Mouse (Mus musculus): Measurements from ENCODE around the gene Fgf11.
A peak's percentile ranks its signal among the peaks of the same experiment; 100 is the strongest.

Gene Fgf11

DNA sequence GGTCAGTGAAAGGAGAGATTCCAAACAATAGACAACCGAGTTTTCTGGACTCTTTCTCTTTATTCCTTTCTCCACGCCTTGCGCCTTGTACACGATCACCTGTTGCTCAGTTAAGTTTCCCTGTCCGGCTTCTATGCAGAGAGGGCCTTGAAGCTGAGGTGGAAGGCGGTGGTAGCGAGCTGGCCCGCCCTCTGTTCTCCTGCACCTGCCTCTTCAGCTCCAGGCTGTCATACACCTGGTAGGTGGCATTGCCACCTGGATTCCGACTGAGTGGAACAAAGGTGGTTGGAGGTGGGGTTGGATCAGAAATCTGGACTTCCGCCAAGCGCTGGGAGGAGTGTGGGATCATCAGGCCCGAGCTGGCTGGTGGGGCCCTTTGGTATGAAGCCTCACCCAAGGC, 14.9 kb upstream of the Fgf11 start:
- no peak for DNase-seq (ENCODE audit: low spot score)

DNA sequence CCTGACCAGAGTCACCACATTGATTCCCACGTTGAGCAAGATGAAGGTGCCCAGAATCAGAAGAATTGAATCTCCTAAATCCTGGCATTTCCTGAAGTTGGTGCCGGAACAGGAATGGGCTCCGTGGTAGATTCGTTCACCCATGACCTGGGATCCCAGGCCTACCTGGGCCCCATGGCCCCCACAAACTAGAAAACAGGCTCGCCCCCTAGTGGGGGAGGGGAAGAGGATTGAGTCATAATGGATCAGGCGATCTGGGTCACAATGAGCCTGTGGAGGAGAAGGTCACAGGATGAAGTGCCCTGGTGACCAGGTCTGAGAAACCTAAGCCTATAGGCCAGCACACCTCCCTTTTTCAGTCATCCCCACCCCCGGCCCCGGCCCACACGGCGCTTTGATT, 13.5 kb upstream of the Fgf11 start, which contains the start of gene Gm39566:
Gm39566 (minus strand) TSS at position 144 of the 400 bp plus-strand sequence.
- DNase-seq (ENCODE audit: low spot score), result no peak

GRCm38 (mm10) chr11:69810280-69810679, 8.6 kb upstream of the Fgf11 start:
- no peak for DNase-seq (ENCODE audit: low spot score)

DNA sequence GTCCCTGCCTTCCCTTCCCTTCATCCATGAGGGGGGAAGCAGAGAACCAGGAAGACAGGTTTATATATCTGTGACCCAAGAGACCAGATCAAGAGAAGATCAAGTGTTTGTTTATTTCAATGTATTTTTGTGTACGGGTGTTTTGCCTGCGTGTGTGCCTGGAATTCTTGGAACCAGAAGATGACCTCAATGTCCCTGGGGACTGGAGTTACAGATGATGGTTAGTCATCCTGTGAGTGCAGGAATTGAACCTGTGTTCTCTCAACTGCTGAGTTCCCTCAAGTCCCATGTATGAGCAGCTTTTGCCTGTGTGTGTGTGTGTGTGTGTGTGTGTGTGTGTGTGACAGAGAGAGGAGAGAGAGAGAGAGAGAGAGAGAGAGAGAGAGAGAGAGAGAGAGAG, 6.0 kb upstream of the Fgf11 start:
- DNase-seq (ENCODE audit: low spot score), result peak; percentile 27

DNA sequence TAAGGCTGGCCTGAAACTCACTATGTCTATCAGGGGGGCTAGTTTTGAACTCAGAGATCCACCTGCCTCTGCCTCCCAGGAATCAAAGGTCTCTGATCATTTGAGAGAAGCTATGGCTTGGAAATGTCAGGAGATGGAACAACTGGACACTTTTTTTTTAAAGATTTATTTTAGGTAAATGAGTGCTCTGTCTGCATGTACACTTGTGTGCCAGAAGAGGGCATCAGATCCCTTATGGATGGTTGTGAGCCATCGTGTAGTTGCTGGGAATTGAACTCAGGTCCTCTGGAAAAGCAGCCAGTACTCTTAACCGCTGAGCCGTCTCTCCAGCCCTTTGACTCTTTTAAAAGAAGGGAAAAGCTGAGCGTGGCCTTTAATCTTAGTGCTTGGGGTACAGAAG, 4.7 kb upstream of the Fgf11 start:
- no peak for DNase-seq (ENCODE audit: low spot score)

DNA sequence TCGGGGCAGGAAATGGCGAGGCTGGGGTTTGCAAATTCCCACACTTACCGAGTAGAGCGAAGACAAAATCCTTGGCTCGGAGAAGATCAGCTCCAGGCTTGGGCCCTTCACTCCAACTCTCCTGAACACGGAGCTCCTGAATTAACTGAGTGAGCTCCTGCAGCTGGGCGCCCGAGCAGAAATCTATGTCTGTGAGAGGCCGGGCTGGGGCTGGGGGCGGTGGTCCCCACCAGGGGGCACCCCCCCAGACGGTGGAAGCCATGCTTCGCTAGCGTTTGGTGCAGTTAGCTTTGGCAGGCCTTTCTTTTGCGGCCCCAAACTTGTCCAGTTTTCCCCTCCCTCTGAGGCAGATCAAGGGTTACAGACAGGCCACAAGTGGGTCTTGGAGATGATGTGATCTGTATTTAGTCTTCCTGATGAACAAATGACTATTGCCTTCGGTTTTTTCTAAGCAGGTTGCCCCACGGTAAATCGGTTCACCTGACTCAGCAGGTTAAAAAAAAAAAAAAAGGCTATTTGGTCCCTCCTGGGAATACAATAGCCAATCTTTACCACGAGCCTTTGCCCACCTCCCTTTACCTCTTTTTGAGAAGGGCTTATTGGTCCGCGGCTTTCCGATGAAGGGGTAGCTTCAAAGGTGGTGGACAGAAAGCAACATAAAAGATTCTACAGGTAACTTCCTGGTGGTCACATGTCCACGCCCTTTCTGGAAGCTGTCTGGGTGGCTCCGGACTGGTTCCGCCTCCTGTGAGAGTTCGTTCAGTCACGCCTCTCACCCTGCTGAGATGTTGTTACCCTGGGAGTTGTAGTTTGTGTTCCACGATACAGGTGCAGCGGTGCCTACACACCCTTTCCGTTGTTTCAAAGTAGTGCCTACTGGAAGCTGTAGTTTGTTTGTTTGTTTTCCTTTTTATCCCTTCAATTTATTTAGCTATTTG, 3.6 kb upstream of the Fgf11 start, which contains the start of gene Tmem102:
Tmem102 (minus strand) TSS at position 653 of the 938 bp plus-strand sequence.
- DNase-seq (ENCODE audit: low spot score), result no peak

GRCm38 (mm10) chr11:69804652-69804940, 2.9 kb upstream of the Fgf11 start:
- no peak for DNase-seq (ENCODE audit: low spot score)

DNA sequence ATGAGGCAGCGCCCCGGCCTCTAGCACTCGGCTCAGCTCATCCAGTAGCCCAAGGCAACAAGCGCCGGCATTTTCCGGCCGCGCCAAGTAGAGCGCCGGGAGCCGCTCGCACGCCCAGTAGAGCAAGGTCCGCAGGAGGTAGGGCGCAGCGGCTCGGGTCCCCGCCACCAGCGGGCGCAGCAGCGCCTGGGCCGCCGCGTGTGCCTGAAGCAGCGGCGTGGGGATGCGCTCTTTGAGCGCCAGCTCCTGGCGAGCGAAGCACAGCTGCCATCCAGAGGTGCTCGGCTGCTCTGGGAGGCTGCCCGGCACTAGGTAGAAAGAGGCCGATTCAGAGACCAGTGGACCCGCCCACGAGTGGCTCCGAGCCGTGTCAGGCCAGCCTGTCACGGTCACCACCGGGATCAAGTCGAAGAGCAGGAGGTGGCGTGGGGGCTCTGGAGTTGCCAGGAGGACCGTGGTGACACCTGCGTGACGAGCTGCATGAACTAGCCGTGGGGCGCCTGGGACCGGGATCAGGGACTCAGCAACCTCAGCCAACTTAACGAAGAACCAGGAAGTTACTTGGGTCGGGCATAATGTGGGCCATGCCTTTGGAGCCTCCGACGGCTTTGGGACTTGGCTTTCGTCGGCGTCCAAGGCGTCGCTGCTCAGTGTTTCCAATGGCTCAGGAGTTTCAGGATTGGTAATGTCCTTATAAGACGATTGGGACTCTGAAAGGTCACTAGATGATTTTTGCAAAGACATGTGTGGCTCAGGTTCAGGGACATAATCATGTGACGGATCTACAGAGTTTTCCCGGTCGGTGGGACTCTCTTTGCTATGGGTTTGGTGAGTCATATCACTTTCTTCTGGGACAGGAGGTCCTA, 2.4 kb upstream of the Fgf11 start:
- peak; percentile 61 for DNase-seq (ENCODE audit: low spot score)

GRCm38 (mm10) chr11:69803328-69803727, 1.7 kb upstream of the Fgf11 start:
- DNase-seq (ENCODE audit: low spot score), result no peak

DNA sequence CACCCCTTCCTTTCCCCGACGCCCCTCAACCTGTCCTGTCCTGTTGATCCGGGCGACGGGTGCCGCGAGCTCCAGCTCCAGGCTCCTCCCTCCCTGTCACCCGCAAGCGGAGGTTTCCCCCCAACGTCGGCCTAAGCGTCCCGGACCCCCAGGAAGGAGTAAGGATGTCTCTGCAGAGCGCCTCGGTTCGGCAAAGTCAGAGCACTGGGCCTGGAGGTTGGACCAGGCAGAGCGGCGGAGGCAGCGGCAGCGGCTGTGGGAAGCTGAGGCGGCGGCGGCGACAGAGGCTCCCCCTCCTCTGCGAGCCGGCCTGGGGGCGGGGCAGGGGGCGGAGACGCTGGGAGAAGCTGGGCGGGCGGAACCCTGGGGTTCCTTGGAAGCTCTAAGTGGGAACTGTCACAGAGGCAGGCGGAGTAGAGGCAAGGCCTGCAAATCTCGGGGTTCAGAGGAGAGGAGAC, 1.0 kb upstream of the Fgf11 start:
- DNase-seq (ENCODE audit: low spot score), result no peak

DNA sequence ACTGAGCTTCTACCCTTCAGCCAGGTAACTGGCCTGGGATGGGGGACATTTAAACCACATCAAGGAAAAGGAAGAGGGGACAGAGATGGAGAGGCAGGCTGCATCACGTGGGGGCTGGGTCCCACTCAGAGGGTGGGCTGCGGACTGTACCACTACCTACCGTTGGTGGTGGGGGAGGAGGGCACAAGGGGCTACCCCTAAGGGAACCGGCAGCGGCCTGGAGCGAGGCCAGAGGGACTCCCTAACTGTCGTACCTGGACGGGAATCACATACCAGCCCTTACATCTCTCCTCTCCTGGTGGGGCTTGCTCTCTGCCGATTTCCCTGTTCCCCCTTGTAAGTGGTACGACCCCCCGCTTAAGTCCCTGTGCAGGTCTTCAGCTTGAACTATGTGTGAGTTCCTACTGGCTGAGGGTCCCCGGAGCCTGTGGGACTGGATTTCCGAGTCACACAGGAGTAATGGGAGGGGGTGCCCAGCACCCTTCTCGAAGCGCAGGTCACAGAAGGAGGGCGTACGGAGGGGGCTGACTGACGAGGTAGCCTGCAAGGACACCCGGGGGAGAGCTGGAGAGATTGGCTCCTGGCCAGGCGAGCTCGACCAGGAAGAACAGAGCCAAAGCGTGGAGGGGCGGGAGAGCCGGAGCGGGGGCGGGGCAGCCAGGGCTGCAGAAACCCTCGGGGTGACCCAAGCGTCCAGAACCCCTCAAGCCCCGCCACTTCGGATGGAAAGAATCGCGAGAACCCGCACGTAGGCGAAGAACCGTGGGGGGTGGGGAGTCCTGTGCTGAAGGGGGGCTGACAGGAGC, 1.1 kb downstream of the Fgf11 start:
- no peak for DNase-seq (ENCODE audit: low spot score)

DNA sequence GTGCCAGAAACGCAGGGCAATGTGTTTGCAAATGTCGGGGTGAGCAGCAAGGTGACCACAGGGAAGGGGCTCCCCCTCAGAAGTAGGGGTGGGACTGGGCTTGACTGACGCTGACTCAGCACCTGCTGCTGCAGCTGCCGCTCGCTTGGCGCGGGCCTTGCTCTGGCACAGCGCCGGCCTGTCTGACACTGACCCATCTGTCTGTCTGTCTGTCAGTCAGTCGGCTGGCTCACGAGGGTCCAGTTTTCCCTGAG, 1.6 kb downstream of the Fgf11 start:
- DNase-seq (ENCODE audit: low spot score), result no peak

- no peak for DNase-seq (ENCODE audit: low spot score)
Observed at GRCm38 (mm10) chr11:69799394-69800137, 2.1 kb downstream of the Fgf11 start.

- DNase-seq (ENCODE audit: low spot score), result no peak
Observed at GRCm38 (mm10) chr11:69797924-69798323, 3.7 kb downstream of the Fgf11 start.

DNA sequence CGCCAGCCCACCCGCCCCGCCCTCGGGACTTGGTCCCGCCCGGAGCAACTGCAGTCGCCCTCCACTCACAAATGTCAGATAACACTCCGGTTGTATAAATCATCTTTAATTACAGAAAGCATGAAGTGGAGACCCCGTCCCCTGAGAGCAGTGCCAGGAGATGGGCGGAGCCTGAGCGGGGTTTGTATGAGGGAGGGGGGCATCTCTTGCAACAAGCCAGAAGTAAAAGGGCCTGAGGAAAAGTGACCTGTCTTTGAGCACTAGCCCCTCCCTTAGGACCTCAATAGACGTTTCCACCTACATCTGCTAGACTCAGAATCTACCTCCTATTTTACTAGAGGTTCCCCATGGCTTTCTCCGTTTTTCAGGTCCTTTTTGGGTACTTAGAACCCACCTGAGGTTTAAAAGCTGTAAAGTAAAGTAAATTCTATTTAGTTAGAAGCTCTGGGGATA, 5.6 kb downstream of the Fgf11 start:
- no peak for DNase-seq (ENCODE audit: low spot score)

- peak; percentile 89 for DNase-seq (ENCODE audit: low spot score)
Observed at GRCm38 (mm10) chr11:69795168-69795982, 6.3 kb downstream of the Fgf11 start, which contains the start of gene Chrnb1. Gene Chrnb1 (minus strand): TSS chr11:69795943.

GRCm38 (mm10) chr11:69793429-69793828, 8.2 kb downstream of the Fgf11 start:
- no peak for DNase-seq (ENCODE audit: low spot score)

DNA sequence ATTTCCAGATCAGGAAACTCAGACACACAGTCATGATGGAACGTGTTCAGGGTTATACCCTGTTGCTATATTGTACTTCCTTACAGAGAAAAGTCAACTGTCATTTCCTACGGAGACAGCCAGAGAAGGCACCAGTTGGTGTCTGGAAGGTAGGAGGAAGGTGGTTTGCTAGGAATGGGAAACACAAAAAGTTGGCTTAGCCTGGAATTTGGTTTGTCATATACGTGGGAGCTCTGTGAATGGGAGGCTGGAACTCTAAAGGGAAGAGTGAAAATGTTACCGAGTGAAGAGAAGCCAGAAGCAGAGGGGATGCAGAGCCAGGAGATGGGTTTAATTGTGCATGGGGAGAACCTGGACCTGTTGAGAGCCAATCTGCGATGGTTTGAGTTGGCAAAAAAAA, 10.2 kb downstream of the Fgf11 start:
- no peak for DNase-seq (ENCODE audit: low spot score)

GRCm38 (mm10) chr11:69789431-69789830, 12.2 kb downstream of the Fgf11 start:
- DNase-seq (ENCODE audit: low spot score), result no peak

- no peak for DNase-seq (ENCODE audit: low spot score)
Observed at GRCm38 (mm10) chr11:69787306-69787705, 14.4 kb downstream of the Fgf11 start.

All from adipocyte (in vitro differentiated cells).